Mouse (Mus musculus) bone marrow, adult 2 months (tissue): ENCODE data around the gene Cenpx.

Experiments
- CTCF ChIP-seq: fragments of 200-500 bp; IDR thresholded peaks from 2 replicates; pipeline ENCODE4 v1.5.1; 2011; ENCODE audit warnings: low read length, control low read depth; ENCODE audit not compliant: control insufficient read depth, insufficient read depth
- POLR2A ChIP-seq: fragments of 200-500 bp; IDR thresholded peaks from 2 replicates; pipeline ENCODE4 v1.6.1; 2011; ENCODE audit warnings: low read depth, mild to moderate bottlenecking, control low read depth, low read length, borderline replicate concordance; ENCODE audit not compliant: control insufficient read depth

DNA sequence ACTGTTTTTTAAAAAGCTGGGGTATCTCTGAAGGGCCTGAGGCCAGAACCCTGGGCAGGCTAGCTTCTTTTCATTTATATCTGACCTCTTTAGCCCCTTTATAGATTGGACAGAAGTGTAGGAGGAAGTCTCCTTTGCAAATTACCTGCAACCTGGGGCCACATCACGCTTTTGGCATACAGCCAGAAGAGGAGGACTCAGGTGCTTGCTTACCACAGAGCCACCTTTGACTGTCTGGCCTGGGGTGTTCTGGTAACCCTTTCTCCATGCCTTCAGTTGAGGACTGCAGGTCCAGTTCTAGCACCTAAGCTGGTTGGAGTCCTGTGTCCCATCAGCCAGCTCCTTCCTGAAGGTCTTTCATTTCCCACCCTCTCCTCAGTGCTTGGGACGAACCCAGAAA, 4.0 kb downstream of the Cenpx start:
- TF ChIP-seq POLR2A (no peak), CTCF (no peak)
